Mouse (Mus musculus): ENCODE data around the gene Haus7.

DNA sequence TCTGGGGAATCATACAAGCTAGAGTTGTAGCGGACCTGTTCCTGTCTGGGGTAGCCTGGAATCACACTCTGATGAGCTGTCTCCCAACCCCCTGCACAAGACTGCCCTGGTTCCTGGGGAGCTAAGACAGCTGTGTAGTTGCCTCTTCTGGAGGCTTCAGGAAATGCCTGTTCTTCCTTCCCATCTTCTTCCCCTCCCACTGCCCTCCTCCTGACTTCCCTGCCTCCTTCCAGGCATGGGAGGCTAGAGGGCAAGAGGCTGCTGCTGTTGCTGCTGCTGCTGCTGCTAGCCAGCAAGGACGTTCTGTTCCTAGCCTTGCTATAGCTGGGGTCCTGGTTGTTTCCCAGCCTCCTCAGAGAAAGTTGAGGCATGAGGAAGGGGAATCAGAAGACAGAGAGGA lies 21.5 kb upstream of the Haus7 start:
- TF ChIP-seq CTCF (conservative IDR thresholded peaks at IDR 0.05; ENCODE audit: insufficient read depth, insufficient read length, low read depth, low read length) (no peak), POLR2A (IDR thresholded peaks at IDR 0.05; ENCODE audit: low read depth, low read length) (no peak)

Measured in kidney, adult 2 months (tissue).